Mouse (Mus musculus): ENCODE data around the gene Ap1s2.

The Ap1s2 gene

DNA sequence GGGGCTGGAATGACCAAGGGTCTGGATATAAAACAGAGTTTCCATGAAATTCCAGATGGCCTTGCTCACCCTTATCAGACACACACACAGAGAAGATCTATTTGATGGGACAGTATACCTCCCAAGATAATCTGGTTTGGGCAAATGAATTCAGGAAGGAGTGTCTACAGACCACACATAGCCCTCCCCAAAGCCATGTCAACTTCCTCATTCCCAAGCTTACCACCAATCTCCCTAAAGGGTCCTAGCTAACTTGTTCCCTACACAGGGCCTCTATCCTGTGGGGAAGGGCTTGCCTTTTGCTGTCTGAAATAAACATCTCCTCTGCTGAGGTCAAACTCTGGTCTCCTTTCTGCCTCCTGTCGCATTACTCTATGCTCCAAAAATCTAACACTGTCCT is 72.3 kb downstream of the Ap1s2 start:
- DNase-seq (ENCODE audit: low spot score) = no peak

DNA sequence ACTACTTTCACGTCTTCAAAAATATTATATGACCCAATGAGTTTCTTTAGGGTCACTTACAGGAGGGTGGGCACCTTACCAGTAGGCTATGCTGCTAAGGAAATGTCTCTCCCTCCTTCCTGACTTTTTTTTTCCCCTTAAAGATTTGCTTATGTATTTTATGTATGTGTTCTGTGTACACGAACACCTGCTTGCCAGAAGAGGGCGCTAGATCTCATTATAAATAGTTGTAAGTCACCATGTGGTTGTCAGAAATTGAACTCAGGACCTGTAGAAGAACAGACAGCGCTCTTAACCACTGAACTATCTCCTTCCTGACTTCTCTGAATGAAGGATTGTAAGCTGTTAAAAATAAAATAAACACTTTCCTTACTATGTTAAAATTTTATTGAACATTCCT is 72.7 kb downstream of the Ap1s2 start:
- DNase-seq (ENCODE audit: low spot score) = no peak

DNA sequence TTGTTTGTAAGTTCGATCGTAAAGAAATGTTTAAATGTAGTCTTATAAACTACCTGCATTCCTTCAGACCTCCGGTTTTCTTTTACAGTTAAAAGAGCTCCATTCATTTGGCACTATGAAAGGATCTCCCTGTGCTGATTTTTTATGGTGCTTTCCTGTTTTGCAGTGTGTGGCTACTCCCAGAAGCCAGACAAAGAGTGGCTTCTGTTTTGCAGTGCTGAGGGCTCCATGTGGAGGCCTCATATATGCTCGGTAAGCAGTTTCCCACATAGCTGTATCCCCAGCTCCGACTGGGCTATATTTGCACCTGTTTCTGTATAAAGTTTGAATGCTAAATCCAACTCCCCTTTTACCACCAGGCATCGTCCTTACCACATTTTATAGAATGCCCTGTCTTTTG is 73.3 kb downstream of the Ap1s2 start:
- DNase-seq (ENCODE audit: low spot score) = no peak
